Mouse (Mus musculus) large intestine, adult 2 months (tissue): ENCODE measurements around the gene Nme7. TPM values are rescaled to one million over a fixed set of nuclear protein-coding genes. Genes with fewer than 3 reads are reported as not detected.

ENCODE experiments used
- DNase-seq: peaks from one replicate; pipeline ENCODE4 v3.0.0-alpha.2; 2012; ENCODE audit warnings: low read depth, low spot score
- WGBS: fragments of 180-500 bp; shearing (Covaris S2); methylation state at CpG from one replicate; pipeline ENCODE4 v1.1.7; 2018; 5-methylcytosine and 5-hydroxymethylcytosine counted together
- polyA plus RNA-seq: library from polyadenylated mRNA; depleted of rRNA; stranded (reverse); fragments of >200 nt; gene quantifications from 2 replicates; pipeline ENCODE4 v1.2.3, GENCODE M21; 2012; rRNA removed

Gene Nme7
- polyA plus RNA-seq, result 5.9 and 6.0 TPM in 2 replicates

DNA sequence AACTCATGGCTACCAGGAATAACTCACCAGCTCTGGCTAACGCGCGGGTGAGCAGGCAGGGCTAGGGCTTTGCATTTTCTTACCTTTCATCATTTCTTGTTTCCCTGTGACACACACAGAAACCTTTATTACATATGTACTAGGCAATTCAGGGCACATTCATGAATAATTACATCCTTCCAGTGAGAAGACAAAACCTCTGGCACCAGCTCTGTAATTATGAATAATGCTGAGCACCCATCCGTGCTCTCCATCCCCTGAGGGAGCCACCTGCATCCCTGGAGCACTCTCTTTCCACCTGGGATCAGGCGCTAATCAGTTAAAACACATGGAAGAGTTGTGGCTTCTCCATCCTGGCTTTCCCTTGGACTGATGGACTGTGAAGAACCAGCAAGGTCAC, at the start of gene Nme7:
Gene Nme7 (plus strand): TSS at position 301 of the 400 bp plus-strand sequence.
- DNase-seq, result no peak

DNA sequence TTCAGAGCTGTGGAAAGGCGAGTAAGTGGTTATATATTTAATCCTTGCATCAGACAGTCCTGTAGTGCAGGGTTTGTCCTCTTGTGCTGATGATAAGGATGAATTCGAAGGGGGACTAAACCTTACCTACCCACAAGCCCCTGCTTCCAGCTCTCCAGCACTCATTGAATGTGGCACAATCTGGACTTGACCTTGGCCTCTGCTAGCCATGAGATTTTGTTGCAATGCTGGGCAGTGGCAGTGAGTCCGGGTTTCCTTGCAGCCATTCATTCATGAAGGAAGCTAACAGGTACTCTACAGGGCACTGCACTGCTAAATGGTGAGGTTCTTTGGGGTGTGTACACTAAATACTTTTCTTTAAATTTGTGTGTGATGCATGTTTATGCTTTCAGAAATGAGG, 49.1 kb upstream of the Nme7 start:
- 89% methylated on average over 3 of the region's 3 CpGs for WGBS
- no peak for DNase-seq

More for the DNA sequence above, at the start of gene Nme7:
- 92% methylated on average over 5 of the region's 5 CpGs for WGBS

DNA sequence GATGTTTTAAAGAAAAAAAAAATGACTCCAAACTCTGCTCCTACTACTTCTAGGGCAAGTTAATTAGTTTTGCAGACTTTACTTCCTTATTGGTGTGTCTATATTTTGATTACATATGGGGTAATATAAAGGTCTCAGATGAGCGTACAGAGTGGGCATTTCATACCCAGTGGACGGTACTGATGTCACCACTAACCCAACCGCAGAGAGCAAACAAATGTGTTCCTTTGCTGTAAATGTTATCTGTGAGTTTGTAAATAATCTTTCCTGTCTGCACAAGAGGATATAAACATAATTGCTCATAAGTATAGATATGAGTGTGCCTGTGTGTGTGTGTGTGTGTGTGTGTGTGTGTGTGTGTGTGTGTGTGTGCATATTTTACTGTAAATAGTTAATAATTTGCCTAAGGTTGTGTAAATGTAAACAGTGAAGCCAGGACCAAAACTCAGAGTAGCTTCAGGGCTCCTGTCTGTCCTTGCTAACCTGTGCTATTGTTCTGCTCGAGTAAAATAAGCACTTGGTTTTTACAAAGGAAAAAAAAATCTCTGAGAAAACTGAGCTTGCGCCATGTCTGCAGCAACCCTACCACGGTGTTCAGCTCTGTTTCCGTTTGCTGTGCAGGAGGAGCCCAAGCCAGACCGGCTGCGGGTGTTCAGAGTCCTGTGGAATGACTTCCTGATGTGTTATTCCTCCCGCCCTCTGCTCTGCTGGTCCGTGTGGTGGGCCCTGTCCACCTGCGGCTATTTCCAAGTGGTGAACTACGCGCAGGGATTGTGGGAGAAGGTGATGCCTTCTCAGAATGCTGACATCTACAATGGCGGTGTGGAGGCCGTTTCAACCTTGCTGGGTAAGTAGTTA, 43.5 kb upstream of the Nme7 start:
- 32% methylated on average over 16 of the region's 16 CpGs for WGBS
- peak; percentile 31 for DNase-seq

DNA sequence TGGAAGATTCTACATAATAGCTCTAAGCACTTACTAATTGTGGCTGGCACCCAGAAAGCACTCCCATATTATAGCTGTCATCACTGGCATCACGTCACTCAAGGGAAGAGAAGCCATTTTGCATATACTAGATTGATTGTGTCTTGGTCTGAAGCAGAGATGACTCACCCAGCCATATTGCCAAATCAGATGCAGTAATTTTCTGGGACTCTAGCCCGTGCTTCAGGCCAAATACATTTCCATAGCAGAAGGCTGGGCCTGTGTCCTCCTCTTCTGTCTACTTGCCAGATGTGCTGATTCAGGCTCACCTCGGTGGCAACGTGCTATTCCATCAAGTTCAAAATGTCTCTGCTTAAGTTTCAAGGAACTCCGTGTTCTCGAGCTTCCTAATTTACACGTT, 42.4 kb upstream of the Nme7 start:
- WGBS, result 44% methylated on average over 7 of the region's 7 CpGs
- peak; percentile 25 for DNase-seq

DNA sequence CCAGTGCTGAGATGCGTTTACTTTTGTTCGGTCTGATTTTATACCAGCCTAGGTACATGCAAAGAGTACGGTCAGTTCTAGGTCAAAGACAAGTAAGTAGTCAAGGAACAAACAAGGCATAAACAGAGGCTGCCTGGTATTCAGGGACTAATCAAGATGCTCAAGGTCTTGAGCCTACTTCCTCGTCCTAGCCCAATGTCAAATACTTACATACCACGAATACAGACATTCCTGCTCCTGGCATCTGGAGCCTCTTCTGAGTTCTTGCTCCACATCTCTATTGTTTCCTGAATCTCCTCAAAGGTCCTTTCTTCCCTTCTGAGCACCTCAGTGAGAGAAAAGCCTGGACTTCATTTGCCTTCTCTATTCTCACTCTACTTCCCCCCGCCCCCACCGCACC, 33.0 kb upstream of the Nme7 start:
- DNase-seq, result no peak
- 88% methylated on average over 7 of the region's 7 CpGs for WGBS

DNA sequence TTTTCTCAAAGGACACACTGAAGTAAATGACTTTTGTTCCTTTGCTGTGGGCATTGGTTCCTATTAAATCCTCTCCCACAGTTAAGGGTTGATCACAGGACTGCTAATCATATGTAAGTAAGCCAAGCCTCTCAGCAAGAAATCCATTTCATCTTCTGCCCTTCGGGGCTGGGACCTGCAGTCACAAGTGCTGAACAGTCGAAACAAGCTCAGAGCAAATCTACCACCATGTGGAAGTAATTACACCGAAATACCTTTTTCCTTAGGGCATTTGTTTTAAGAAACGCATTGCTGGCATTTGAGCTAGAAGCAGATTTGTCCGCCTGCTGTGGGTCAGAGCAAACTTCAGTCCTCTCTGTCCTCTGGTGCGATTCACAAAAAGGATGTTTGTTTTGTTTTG, 30.3 kb upstream of the Nme7 start:
- no peak for DNase-seq
- 85% methylated on average over 6 of the region's 6 CpGs for WGBS

DNA sequence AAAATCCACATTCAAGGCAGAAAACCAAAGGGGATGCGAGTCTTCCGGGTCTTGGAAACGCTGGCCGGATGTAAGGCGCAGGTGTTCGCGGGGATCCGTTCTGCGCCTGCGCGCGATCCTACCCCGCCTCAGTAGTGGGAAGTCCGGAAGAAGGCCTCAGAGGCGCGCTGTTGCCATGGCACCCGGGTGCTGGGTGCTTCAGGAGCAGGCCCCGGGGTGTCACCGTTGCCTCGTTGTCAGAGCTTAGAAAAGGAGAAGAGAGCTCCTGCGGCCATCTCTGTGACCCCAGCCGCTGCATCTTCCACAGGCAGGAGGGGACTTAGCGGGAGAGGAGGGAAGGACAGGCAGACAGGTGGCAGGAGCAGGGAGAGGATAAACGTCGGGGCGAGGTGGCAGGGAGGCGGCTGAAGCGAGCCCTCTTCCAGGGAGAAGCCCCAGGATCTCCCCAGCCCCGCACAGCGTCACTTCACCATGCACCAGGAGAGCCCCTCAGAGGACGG, 28.4 kb upstream of the Nme7 start, which contains the start of gene Ccdc181:
Gene Ccdc181 (plus strand): TSS at position 131 of the 500 bp plus-strand sequence.
- peak; percentile 89 for DNase-seq
- 1% methylated on average over 31 of the region's 31 CpGs for WGBS

DNA sequence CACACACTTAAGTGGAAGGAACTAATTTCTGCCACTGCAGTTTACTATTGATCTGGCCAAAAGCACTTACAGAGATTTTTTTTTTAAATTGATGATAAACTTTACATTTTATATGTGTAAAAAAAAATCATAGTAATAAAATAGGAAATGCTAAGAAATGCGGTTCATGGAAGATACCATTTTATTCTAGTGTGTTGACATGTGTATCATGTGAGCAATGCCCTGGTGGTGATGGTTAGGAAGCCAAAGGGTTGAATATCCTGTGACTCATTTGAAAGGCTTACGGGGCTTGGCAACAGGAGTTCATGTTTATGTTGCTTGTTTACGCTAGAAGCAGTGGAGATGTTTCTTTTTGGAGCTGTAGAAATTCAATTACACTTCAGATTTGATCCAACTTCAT, 27.4 kb upstream of the Nme7 start:
- 81% methylated on average over 3 of the region's 3 CpGs for WGBS
- DNase-seq, result no peak

DNA sequence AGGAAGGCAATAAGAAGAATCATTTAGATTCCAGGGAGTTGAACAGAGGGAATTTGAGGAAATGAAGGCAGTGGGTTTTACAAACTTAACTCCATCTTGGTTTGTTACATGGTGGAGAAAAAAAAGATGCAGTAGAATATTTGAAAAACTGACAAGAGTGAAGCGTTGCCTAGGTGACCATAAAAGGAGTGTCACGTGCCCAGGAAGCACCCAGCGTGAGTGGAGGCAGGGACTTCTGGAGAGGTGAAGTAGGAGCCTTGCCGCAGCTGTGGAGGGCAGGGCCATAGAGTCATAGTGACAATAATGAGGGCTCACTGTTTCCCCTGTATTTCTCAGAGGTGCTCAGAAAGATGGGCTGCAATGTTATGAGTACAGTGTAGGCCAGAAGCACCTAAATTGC, 24.6 kb upstream of the Nme7 start:
- no peak for DNase-seq
- WGBS, result 70% methylated on average over 4 of the region's 4 CpGs

DNA sequence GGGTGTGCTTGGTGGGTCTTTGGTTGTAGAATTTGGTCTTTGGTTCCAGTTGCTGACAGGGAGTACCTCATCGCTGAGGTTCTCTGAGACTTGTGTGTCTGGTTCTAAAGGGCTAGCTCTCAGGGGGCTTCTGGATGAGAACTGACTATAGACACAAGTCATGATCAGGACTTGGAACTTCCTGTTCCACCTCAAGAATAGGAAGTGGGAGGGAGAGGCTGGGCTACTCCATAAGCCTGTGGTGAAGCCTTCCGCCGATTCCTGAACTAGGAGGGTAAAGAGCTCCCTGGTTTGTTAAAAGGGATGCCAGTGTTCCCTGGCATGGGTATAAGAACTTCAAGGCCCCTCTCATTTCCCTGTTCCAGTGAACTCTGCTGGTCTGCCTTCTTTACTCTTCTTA, 19.9 kb upstream of the Nme7 start:
- DNase-seq, result no peak
- WGBS, result 93% methylated on average over 3 of the region's 3 CpGs

DNA sequence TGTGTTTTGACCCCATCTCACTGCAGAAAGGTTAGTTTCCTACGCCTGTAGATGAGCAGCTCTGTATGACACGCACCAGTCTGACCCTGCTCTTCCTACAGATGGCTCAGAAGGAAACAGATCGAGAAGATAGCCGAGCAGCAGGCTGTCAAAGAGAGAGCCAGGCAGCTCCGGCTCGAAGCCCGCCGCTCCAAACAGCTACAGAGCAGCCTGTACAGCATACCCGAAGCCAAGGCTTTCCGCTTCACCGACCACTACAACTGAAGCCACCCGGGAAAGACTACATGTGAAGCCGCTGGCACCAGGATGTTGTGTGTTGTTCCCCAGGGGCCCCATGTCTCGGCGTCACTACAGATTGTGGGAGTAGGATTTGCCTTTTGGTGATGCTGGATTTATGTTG, 16.5 kb upstream of the Nme7 start:
- WGBS, result 70% methylated on average over 15 of the region's 15 CpGs
- DNase-seq, result no peak

DNA sequence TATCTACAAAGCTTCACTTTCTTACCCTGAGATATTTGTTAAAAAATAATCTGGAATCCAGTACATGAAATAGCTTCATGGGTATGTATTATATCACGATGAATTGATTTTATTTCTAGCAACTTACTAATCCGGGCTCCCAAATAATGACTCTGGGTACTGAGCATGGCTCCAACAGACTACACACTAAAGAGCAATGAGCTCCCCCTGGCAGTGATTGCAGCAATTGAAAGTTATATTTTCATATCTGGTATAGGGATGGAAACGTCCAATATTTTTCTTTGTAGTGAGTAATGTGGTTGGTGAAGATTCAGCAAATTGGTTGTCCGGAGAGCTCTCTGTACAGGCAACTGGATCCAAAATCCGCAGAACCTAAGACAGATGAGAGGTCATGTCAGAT, 11.9 kb upstream of the Nme7 start:
- 77% methylated on average over 5 of the region's 5 CpGs for WGBS
- DNase-seq, result no peak

DNA sequence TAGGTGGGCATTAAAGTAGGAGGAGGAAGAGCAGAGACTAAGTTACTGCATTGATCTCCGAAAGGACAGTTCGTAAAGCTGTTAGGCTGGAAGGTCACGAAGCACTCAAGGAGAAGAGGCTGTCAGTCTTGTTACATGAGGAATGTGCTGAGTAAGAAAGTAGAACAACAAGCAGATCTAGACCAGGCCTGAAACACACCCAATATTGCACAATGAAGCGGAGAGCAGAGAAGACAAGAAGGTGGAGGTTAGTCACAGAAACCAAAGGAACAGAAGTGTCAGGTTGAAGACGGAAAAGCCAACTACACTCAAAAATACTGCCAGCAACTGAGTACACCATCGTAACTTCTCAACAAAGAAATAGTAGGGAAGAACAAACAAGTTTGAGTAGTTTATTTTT, 9.8 kb upstream of the Nme7 start:
- WGBS, result 91% methylated on average over 6 of the region's 6 CpGs
- no peak for DNase-seq

DNA sequence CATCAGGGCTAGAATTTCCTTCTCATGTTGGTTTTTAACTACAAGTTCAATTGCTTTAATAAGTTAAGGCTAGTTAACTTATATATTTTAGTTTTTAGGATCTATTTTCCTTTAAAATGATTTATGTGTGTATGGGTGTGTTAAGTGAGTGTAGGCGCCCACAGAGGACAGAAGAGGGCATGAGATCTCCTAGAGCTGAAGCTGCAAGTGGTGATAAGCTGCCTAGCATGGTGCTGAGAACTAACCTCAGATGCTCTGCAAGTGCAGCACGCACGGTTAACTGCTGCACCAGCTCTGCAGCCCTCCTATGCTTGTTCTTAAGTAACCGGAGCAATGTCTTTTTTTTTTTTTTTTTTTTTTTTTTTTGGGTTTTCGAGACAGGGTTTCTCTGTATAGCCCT, 7.4 kb upstream of the Nme7 start:
- no peak for DNase-seq
- 96% methylated on average over 4 of the region's 5 CpGs for WGBS

DNA sequence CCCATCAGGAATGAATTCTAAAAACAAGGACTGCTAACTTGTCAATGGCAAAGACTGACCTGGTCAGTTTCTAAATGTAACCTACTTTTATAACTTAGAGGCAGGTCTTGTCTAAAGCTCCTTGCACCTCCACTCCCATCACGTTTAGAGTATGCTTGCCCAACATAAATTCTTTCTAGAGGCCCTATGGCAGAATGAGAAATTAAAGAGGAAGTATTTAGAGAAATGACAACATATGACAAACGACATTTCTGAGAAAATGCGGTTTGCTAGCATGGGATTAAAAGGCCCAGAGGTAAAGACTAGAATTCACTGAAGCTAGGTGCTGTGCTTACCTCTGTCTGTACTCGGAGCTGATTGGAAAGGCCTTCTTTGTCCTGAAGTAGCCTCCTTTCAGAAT, 2.0 kb upstream of the Nme7 start:
- WGBS, result 83% methylated on average over 4 of the region's 4 CpGs
- no peak for DNase-seq

DNA sequence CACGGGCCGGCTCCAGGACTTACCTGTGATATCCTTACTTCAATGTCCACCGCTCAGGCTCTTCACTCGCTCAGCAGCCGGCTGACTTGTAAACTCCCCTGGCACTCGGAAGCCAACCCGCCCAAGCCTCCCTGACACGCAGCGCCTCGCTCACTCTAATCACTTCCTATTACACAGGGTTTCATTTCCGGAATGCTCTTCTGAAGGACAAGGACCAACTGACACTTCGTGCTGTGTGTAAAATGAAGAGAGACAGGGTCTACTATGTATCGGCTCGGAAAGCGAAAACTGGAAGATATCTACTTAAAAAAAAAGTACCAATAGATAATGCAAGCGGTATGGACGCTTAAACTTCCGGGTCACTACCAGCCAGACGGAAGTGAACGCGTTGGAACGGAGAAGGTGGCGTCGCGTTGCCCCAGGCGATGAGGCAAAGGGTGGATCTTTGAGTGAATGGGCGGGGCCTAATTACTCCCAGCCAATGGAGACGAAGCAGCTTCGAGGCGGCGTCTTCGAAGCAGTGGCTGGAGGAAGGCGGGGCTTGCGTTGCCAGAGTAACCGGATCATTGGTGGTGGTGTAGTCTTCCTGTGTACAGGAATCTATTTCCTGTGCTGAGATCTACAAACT, 3.3 kb downstream of the Nme7 start, which contains the start of gene Blzf1:
Gene Blzf1 (minus strand): TSS at position 366 of the 628 bp plus-strand sequence.
- DNase-seq, result peak; percentile 96
- under 1% methylated on average over 35 of the region's 35 CpGs for WGBS

DNA sequence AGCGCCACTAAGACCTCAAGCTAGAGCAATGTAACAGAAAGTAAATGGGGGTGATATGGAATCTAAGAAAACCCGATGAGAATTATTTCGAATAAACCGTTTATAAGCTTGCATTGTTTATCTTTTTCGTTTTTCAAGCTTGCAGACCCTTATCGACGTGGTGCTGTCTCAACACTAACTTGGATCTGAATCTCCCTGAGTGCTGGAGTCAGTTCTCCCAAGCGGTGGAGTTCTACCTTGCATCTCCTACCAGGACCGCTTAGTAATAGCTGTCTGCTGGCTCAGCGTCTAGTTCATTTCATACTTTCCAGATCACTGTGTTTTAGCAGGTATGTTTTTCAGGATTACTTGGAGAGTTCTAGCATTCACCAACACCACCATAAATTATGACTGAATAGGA, 4.0 kb downstream of the Nme7 start:
- no peak for DNase-seq
- 9% methylated on average over 10 of the region's 10 CpGs for WGBS

DNA sequence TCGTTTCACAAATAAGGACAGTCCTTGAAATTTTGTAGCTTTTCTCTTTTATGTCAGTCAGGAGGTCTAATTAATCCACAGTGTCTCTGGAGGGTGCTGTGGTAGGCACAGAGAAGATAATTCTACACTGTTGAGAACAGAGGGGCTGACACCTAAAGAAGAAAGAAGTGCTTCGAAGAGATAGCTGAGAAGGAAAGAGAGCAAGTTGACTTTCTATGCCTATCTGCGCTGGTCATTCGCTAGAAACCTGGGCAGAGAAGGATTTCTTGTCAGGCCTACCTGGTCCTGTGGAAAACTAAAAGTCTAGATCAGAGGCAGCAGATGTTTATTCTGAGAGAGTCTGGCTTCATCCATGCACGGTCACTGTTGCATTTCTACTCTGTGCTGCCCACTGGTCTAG, 10.2 kb downstream of the Nme7 start:
- WGBS, result 91% methylated on average over 5 of the region's 5 CpGs
- DNase-seq, result no peak

DNA sequence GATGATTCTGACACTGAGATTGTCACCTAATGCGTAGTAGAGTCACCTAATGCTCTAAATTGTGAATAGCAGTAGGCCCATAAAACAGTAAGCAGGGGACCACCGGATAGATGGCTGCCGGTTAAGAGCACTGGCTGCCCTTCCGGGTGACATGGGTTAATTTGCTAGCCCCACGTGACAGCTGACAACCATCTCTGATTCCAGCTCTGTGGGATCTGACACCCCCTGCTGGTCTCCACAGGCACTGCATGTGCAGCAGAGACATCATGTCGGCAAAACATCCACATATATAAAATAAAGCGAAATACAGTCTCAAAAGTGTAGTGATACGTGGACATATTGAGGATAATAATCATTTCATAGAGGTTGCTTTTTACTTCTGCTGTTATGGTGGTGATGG, 11.3 kb downstream of the Nme7 start:
- DNase-seq, result no peak
- WGBS, result 78% methylated on average over 8 of the region's 8 CpGs

DNA sequence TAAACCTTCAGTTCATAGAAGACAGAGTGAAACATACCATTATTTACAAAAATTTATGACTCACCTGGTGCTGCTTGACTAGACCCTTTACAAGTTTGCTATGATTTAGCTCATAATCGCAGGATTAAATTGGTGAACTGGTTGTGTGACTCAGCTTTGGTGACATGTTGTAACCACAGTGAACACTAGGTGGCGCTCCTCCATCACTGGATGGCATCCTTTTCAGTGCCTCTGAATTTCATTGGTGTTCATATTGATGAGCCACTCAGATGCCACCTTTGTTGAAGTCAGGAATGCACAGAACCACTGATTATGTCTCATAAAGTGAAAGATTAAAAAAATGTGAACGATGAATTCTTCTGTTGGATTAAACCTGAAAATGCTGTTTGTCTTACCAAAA, 12.8 kb downstream of the Nme7 start:
- DNase-seq, result no peak
- 13% methylated on average over 3 of the region's 3 CpGs for WGBS

DNA sequence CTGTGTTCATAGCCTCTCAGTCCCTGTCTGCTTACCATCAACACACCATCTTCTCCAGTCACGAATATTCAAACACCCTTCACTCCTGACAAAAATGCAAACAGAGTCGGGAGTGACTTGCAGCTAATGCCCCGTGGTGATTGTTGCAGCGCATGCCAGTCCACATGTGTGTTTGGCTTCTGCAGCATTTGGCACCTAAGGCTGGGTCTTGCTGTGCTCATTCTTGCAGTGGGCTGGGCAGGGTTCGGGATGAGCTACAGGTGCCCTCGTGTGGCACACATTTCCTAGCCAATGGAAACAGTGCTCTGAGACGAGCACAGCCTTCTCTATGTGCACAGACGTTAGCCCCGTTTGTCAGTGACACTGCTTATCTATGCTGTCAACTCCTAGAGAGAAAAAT, 13.3 kb downstream of the Nme7 start:
- 76% methylated on average over 9 of the region's 9 CpGs for WGBS
- DNase-seq, result no peak
